Mouse (Mus musculus) frontal cortex, adult (tissue): Measurements from ENCODE around the gene Fam180a.

Experiments used
- ATAC-seq: cut with Nextera tagmentation; 2 replicates; pipeline ENCODE4 v1.9.2; 2017; ENCODE audit warnings: mild to moderate bottlenecking, moderate library complexity, mixed read lengths; ENCODE audit not compliant: low TSS enrichment

Fam180a gene

DNA sequence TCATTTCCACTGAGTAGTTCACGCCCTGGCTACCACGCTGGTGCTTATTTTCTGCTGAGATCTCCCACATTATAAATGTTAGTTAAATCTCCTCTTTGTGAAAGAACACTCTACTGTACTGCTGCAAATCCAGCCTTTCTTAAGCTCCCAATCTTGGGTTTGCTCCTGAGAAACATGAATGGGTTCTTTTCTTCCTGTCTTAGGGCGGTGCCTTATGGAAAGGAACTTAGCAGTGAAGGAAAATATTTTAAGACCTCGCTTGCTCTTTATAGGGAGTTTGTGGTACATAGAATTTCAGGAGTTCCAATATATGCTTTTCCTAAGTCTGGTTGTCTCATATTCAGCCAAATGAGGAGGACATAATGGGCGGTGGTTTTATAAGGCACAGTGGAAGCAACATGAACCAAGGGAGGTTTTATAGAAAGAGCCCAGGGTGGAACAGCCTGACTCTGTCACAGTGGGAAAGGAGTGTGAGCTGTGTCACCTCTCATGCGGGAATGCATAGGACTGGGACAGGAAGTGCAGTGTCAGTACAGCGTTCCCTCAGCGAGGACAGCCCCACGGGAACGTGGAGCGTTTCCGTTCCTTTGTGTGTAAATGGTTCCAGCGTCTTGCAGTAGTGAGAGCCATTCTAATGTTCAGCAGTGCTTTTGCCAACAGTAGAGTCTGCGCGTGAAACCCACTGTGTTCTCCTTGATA lies 60.2 kb downstream of the Fam180a start:
- ATAC-seq = peak; percentile 32; the same call in 1 of the 2 replicates
